Comparison of ENCODE assay signal across 13 mouse cellular contexts in the genomic region with DNA sequence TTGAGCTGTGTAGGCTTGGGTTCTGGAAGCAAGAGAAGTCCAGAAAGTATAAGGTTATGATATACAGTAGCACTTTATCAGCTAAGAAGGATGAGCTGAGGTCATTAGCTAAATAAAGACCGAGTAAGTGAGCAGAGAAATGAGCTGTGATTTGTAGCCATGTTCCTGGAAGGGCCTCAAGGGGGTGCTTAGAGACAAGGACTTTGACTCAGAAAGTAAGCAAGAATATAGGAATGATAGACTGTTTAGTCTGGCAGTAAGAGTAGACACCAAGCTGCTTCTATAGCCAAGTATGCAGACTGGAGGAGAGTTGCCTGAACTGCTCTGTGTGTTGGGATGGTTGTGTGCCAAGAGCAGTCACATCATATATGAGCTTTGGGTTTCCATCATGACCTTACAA.
"Had no signal": no experiment of that assay in that cellular context is flagged by ENCODE, and none has a peak within 500 bp of the region (broad histone marks: within the 10 kb centered on the region; RNA-seq: fewer than 3 reads in every experiment).

No protein-coding gene starts in this region.

- ATAC-seq: midbrain, embryonic 15.5 days had no signal

- H3K27ac ChIP-seq: limb, embryonic 10.5 days; liver, embryonic 15.5 days; macrophage; midbrain, embryonic 15.5 days; neural tube, embryonic 12.5 days had no signal

- H3K27me3 ChIP-seq: liver, embryonic 15.5 days; megakaryocyte, embryonic 14.5 days; midbrain, embryonic 15.5 days; neural tube, embryonic 12.5 days had no signal

- H3K9ac ChIP-seq: liver, embryonic 15.5 days; midbrain, embryonic 15.5 days; neural tube, embryonic 12.5 days had no signal

- DNase-seq: kidney, adult 11 months; kidney, adult 9 months; kidney, postnatal 10 days; spleen, adult 18-20 months; thymus, postnatal 4 days had no signal

- H3K4me3 ChIP-seq: limb, embryonic 10.5 days; liver, embryonic 15.5 days; megakaryocyte, embryonic 14.5 days; midbrain, embryonic 15.5 days; neural tube, embryonic 12.5 days had no signal

- H3K4me2 ChIP-seq: liver, embryonic 11.5 days; liver, embryonic 15.5 days; midbrain, embryonic 11.5 days; midbrain, embryonic 15.5 days; neural tube, embryonic 12.5 days had no signal

- H3K9me3 ChIP-seq: limb, embryonic 10.5 days; liver, embryonic 15.5 days; megakaryocyte, embryonic 14.5 days; midbrain, embryonic 15.5 days; neural tube, embryonic 12.5 days had no signal

- H3K4me1 ChIP-seq: limb, embryonic 10.5 days; liver, embryonic 15.5 days; megakaryocyte, embryonic 14.5 days; midbrain, embryonic 15.5 days; neural tube, embryonic 12.5 days had no signal
